Mouse (Mus musculus): ENCODE results near the gene Cpa2.

DNA sequence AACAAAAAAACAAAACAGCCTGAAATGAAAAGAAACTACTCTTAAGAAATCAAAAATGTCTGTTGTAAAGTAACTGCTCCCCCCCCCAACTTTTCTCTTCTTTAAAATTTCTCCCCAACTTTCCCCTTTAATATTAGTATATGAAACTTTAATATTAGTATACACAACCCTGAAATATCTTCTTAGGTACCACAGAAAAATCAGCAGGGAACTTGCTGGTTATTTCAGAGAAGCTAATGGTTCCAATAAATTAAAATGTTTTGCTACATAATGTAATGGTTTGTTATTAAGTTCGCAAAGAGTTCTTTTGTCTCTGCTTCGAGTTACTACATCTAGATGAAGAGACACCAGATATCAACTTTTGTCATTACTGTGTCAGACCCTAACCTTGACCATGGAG is 32.6 kb upstream of the Cpa2 start:
- TF ChIP-seq EP300 (IDR thresholded peaks at IDR 0.05) (no peak), CTCF (IDR thresholded peaks at IDR 0.05) (no peak)

Measured in lung, postnatal 0 days (tissue).